Mouse (Mus musculus) adrenal gland, adult 8-10 months (tissue): ENCODE results near the gene Ubc. TPM values are rescaled to one million over a fixed set of nuclear protein-coding genes. Genes with fewer than 3 reads are reported as not detected.
"Not testable (repeated sequence)": the region's sequence is repeated elsewhere in the genome, so short reads cannot be mapped to it uniquely, and the experiment has no call there.

Experiments used
- DNase-seq: peaks from one replicate; pipeline ENCODE4 v3.0.0; 2022
- total RNA-seq, 4 experiments: library from RNA; stranded (reverse); gene quantifications; 2 replicates each; pipeline ENCODE4 v1.2.4; 2022

Gene Ubc
- total RNA-seq = 1,000 to 10,000 TPM; 1,164 to 1,564 (median 1,502) TPM

GRCm38 (mm10) chr5:125389579-125390441 lies at the start of gene Ubc:
TSS of gene Ubc (minus strand) at chr5:125390202.
- peak; percentile 95 for DNase-seq

- not testable (repeated sequence) for DNase-seq
These were observed 44.3 kb upstream of the Ubc start for GRCm38 (mm10) chr5:125434347-125434746.

GRCm38 (mm10) chr5:125433793-125434337 lies 43.9 kb upstream of the Ubc start, which contains the start of gene Dhx37:
TSS of gene Dhx37 (minus strand) at chr5:125434121.
- DNase-seq = peak; percentile 93

GRCm38 (mm10) chr5:125432324-125432723 lies 42.3 kb upstream of the Ubc start:
- DNase-seq = not testable (repeated sequence)

- DNase-seq = peak; percentile 68
These were observed 36.3 kb upstream of the Ubc start for GRCm38 (mm10) chr5:125426343-125426742.

DNA sequence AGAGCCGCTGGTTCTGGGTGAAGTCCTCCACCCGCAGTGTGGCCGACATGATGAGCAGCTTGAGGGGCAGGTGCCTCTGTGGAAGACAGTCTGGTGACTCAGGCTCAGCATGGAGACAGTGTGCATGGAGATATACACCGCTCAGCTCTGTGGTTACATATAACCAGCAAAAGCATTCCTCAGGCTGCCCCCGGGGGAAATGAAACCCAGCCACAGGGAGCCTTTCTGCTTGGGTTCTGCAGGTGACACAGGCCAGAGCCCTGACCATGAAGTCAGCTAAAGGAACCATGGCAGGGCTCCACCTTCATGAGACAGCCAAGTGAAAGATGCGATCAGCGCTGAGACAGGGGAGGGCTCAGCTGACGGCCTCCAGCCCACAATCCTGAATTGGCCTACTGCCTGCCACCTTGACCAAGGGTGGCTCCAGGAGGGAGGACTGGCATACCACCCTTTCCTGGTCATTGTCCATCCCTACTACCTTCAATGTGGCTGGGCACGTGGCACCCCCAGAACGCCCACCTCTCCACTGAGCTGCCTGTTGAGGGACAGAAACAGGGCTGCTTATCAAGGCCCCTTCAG lies 35.8 kb upstream of the Ubc start:
- DNase-seq = no peak

DNA sequence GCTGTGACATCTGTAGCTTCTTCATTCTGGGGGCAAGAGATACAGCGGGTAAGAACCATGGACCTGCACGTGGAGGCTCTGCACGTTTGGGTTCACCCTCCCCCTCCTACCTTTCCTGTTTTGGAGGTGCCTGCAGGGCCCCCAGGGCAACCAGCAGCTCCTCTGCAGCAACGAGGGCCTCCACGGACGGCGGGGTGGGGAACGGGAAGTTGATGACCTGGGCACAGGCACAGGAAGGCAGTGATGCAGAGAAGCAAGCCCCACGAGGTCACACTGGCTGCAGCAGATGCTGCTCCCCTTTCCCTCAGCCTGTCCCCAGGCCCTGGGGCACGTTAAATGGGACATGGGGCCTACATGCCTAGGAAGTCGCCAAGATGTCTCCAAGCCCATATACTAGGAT lies 29.1 kb upstream of the Ubc start:
- no peak for DNase-seq

DNA sequence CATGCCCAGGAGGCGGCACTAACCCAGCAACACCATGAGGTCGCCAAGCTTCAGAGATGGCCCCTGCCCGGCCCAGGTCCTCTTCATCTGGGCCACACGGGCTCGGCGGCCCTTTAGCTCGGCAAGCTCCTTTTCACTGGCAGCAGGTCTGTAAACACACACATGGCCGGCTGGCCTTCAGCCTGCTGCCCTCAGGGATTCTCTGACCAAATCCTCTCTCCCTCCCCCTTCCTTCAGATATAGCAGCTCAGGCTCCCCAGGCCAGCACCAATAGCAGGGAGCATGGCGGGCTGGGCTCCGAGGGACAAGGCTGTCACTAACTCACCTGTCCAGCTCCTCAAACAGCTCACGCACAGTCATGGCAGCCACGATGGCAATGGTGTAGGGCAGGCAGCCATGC lies 28.6 kb upstream of the Ubc start:
- no peak for DNase-seq

- no peak for DNase-seq
These were observed 26.2 kb upstream of the Ubc start for GRCm38 (mm10) chr5:125416183-125416582.

DNA sequence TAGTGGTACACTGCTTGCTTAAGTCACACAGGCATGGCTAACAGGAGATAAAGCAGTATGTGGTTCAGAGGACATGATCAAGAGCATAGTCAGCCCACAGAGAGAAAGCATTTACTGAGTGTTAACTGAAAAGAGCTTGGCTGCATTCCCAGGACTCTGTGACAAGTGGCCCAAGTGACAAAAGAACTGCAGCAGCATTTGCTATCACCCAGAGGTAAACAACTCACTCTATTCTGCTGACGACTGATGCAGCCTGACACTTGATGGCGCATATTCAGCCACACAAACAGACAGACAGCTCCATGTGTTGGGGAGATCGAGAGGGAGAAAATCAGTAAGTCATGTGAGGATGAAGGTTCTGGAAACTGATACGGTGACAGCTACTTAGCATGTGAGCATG lies 23.8 kb upstream of the Ubc start:
- DNase-seq = no peak

- DNase-seq = not testable (repeated sequence)
These were observed 22.5 kb upstream of the Ubc start for GRCm38 (mm10) chr5:125412536-125412935.

DNA sequence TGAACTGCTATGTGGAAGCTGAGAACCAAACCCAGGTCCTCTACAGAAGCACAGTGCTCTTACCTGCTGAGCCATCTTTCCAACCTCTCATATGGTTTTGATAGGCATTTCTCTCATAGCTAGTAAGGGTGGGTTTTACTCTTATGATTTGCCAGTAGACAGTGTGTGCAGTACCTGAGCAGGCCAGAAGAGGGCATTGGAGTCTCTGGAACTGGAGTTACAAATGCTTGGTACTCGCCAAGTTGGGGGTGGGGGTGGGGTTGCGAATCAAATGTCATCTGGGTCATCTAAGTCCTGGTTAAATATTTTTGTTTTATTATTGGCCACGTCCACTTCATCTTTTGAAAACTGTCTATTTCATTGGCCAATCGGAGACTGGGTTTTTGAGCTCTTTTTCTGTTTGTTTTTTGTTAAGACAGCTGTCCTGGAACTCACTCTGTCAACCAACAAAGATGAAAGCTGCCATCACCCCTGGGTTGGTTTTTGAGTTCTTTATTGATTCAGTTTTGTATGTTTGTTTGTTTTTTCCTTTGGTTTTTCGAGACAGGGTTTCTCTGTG lies 22.0 kb upstream of the Ubc start:
- no peak for DNase-seq

DNA sequence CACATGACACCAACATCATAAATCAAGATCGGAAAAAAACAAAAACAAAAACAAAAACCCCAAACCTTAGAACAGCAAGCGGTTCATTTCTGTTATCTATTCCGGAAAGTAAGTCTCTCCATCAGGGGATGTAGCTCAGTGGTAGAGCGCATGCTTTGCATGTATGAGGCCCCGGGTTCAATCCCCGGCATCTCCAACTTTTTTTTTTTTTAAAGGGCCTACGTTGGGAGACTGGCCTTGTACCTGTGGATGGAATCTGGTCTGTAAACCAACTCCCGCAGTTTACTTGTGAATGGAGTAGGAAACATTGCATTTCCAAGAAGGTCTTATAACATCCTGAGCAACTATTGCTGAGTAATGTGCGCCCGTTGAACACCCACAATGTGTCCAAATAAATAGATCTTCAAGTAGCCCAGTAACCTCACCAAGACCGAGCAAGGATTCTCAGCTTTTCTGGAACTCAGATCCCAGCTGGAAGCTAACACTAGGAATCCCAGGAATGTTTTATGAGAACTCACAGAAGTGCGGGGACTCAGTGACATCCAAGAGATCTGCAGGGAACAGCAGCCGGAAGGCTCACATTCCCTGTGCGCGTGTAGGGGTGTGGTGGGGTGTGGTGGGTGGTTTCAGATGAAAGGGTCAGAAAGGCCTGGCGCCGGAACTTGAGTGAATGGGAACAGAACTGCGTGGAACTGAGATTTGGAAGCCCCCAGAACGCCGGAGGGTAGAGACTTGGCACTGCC lies 19.5 kb upstream of the Ubc start:
- no peak for DNase-seq

GRCm38 (mm10) chr5:125408842-125409241 lies 18.8 kb upstream of the Ubc start:
- DNase-seq = peak; percentile 78

DNA sequence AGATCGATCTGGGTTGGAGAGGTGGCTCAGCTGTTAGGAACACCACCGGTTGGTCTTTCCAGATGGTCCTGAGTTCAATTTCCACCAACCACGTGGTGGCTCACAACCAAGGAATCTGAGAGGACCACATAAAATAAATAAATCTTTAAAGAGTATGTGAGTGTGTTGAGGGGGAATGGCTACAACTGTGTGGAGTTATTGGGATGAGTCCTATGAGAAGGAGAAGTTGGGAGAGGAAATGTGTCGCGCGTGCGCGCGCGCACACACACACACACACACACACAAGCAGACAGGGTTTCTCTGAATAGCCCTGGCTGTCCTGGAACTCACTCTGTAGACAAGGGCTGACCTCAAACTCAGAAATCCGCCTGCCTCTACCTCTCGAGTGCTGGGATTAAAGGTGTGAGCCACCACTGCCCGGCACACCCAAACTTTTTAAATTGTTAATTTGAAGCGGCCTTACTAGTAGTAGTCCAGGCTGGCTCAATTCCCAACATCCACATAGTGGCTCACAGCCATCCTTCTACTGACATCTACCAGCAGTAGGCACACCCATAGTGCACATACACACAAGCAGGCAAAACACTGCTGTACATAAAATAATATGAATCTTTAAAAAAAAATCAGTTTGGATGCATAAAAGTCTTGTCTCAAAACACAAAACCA lies 18.0 kb upstream of the Ubc start:
- no peak for DNase-seq

DNA sequence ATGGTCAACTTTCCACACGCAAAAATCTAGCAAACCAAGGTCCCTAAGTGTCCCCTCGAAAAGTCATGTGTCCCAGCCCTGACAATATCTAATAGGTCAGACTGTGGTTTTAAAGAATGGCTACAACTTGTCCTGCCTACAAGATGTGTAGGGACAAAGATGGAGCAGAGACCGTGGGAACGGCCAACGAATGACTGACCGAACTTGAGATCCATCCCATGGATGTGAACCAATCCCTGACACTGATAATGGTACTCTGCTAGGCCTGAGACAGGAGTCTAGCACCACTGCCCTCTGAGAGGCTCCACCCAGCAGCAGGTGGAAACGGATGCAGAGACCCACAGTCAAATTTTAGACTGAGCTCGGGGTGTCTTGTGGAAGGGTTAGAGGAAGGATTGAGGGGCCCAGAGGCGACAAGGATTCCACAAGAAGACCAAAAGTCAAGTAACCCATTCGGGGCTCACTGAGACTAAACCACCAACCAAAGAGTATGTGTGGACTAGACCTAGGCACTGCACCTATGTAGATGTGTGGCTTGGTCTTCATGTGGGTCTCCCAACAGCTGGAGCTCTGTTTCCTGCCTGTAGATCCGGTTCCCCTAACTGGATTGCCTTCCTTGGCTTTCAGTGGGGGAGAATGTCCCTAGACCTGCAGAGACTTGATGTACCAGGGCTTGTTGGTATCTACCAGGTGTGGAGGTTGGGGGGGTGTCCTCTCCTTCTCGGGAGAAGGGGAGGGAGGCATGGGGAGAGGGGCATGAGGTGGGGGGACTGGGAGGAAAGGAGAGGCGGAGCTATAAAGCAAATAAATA lies 17.2 kb upstream of the Ubc start:
- DNase-seq = no peak

DNA sequence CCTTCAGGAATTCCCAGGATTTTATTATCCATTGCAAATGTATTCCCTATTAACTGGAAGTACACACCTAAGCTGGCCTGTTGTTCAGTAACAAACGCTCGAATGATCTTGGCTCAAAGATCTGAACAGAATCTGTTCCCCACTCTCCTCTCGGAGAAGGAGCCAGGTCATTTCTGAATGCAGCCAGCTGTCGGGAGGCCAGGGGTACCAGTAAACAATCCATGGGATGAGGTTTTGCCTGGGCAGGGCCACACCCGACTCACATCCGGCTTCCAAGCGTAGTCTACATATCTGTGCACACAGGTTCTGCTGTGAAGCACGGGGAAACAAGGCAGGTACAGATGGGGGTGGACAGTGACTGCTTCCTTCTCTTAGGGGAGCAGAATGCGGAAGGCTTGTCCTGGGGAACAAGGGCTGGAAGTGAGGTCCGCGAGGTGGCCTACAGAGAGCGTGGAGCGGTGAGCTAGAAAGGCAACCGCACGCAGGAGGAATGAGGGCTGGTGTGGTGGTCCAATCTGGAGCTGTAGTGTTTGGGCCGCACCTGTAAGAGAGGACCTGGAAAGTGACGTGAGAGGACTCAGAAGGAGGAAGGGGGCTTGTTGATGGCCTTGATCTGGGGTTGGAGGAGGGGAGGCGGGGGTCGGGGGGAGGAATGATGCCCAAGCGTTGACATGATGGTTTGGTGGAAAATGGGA lies 16.5 kb upstream of the Ubc start:
- DNase-seq = peak; percentile 63

- DNase-seq = peak; percentile 78
These were observed 15.7 kb upstream of the Ubc start for GRCm38 (mm10) chr5:125405546-125406248.

GRCm38 (mm10) chr5:125404903-125405545 lies 15.0 kb upstream of the Ubc start:
- DNase-seq = peak; percentile 55
